Mouse (Mus musculus) neutrophil, adult 5-6 weeks (primary cell): Measurements from ENCODE around the gene Lrp6. TPM values are rescaled to one million over a fixed set of nuclear protein-coding genes. Genes with fewer than 3 reads are reported as not detected.
A peak's percentile ranks its signal among the peaks of the same experiment; 100 is the strongest.

Experiments used
- ATAC-seq: fragments of 151-379, 151-347 bp; 2 replicates; pipeline ENCODE4 v1.8.0; 2017; ENCODE audit warnings: mild to moderate bottlenecking, moderate TSS enrichment; ENCODE audit not compliant: insufficient number of reproducible peaks, poor library complexity, low FRiP score, severe bottlenecking; ENCODE audit errors: extremely low read depth
- total RNA-seq: library from RNA; stranded (forward); fragments of 200-1000 nt; gene quantifications from 2 replicates; pipeline ENCODE4 v1.2.3, GENCODE M21; 2017

The Lrp6 gene
- total RNA-seq, 1 experiment from 2014 or later, result 37.5 TPM

GRCm38 (mm10) chr6:134416556-134417105 is 150.1 kb downstream of the Lrp6 start:
- ATAC-seq, result no peak

- ATAC-seq, result no peak
Observed at GRCm38 (mm10) chr6:134414532-134414883, 152.3 kb downstream of the Lrp6 start.

- peak; percentile 69 for ATAC-seq
Observed at GRCm38 (mm10) chr6:134413706-134414531, 152.8 kb downstream of the Lrp6 start.

- ATAC-seq, result no peak
Observed at GRCm38 (mm10) chr6:134407226-134407625, 159.5 kb downstream of the Lrp6 start.

- ATAC-seq, result no peak
Observed at GRCm38 (mm10) chr6:134403684-134404070, 163.1 kb downstream of the Lrp6 start.

- ATAC-seq, result no peak
Observed at GRCm38 (mm10) chr6:134402914-134403683, 163.7 kb downstream of the Lrp6 start.

Other genes starting within 250 kb of the Lrp6 start
- gene Bcl2l14, start 170.6 kb downstream of the Lrp6 start, total RNA-seq, result 0.47 TPM in 1 of 2 replicates, not detected in the other
- 0.12 TPM in 1 of 2 replicates, not detected in the other for gene Mansc1, start 65.5 kb upstream of the Lrp6 start, total RNA-seq
- 7.4 and 8.8 TPM in 2 replicates for gene Borcs5, start 72.5 kb upstream of the Lrp6 start, total RNA-seq
- gene Dusp16, start 225.7 kb upstream of the Lrp6 start, total RNA-seq, result 19.6 and 20.3 TPM in 2 replicates